Mouse (Mus musculus) bone marrow, adult 2 months (tissue): ENCODE data around the gene Repin1.

Experiments
- CTCF ChIP-seq: fragments of 200-500 bp; IDR thresholded peaks from 2 replicates; pipeline ENCODE4 v1.5.1; 2011; ENCODE audit warnings: low read length, control low read depth; ENCODE audit not compliant: control insufficient read depth, insufficient read depth
- POLR2A ChIP-seq: fragments of 200-500 bp; IDR thresholded peaks from 2 replicates; pipeline ENCODE4 v1.6.1; 2011; ENCODE audit warnings: low read depth, mild to moderate bottlenecking, control low read depth, low read length, borderline replicate concordance; ENCODE audit not compliant: control insufficient read depth

- TF ChIP-seq CTCF (no peak), POLR2A (no peak)
Observed at GRCm38 (mm10) chr6:48573280-48573679, 20.4 kb upstream of the Repin1 start.
